Mouse (Mus musculus): ENCODE results near the gene Il34.

- no peak for TF ChIP-seq GATA1 (IDR thresholded peaks at IDR 0.05; ENCODE audit: low read length)
- no peak for TF ChIP-seq TAL1 (IDR thresholded peaks at IDR 0.05; ENCODE audit: low read length)
Observed at GRCm38 (mm10) chr8:110755511-110756170, 50.1 kb downstream of the Il34 start.

All from erythroblast, embryonic 14.5 days (primary cell).